Mouse (Mus musculus) embryonic facial prominence, embryonic 10.5 days (tissue): ENCODE data around the gene Zscan4f. TPM values are rescaled to one million over a fixed set of nuclear protein-coding genes. Genes with fewer than 3 reads are reported as not detected.
"Not testable (repeated sequence)": the region's sequence is repeated elsewhere in the genome, so short reads cannot be mapped to it uniquely, and the experiment has no call there.

Experiments
- DNase-seq: peaks from one replicate; pipeline ENCODE4 v3.0.0-alpha.2; 2017; ENCODE audit warnings: low spot score
- H3K27ac ChIP-seq: fragments of 300-500 bp; sonication (generic); replicated peaks from 2 replicates; pipeline ENCODE4 v1.5.1; 2016; ENCODE audit warnings: mild to moderate bottlenecking
- H3K27me3 ChIP-seq: fragments of 300-500 bp; sonication (generic); replicated peaks from 2 replicates; pipeline ENCODE4 v1.6.1; 2016; ENCODE audit warnings: low read depth, mild to moderate bottlenecking; ENCODE audit not compliant: poor library complexity, severe bottlenecking
- H3K36me3 ChIP-seq: fragments of 300-500 bp; sonication (generic); replicated peaks from 2 replicates; pipeline ENCODE4 v1.6.1; 2016; ENCODE audit warnings: mild to moderate bottlenecking, moderate library complexity
- H3K4me1 ChIP-seq: fragments of 300-500 bp; sonication (generic); 2 replicates; pipeline ENCODE4 v1.6.1; 2016
- H3K4me3 ChIP-seq: fragments of 300-500 bp; sonication (generic); 2 replicates; pipeline ENCODE4 v1.5.1; 2016; ENCODE audit warnings: mild to moderate bottlenecking, moderate library complexity
- H3K9me3 ChIP-seq: fragments of 300-500 bp; sonication (generic); 2 replicates; pipeline ENCODE4 v1.6.1; 2016; ENCODE audit warnings: mild to moderate bottlenecking
- WGBS: fragments of 180-500 bp; shearing (Covaris S2); methylation state at CpG from one replicate; pipeline ENCODE4 v1.1.7; 2016; 5-methylcytosine and 5-hydroxymethylcytosine counted together
- microRNA-seq: library from miRNA; unstranded; fragments of <30 nt; microRNA quantifications from one replicate; pipeline ENCODE4, GENCODE M21; 2017
- polyA plus RNA-seq: library from polyadenylated mRNA; unstranded; fragments of >200 nt; fragmentation: Nextera tagmentation; extraction: Ambion mirVana; gene quantifications from 2 replicates; pipeline ENCODE4 v1.2.1, GENCODE M21; 2016

Zscan4f gene
- polyA plus RNA-seq: not detected in 2 replicates

GRCm38 (mm10) chr7:11397615-11398014 is at the start of gene Zscan4f:
Gene Zscan4f (plus strand): TSS chr7:11397915.
- H3K27me3 ChIP-seq, H3K4me3 ChIP-seq, DNase-seq, H3K36me3 ChIP-seq, H3K4me1 ChIP-seq, H3K27ac ChIP-seq, H3K9me3 ChIP-seq: not testable (repeated sequence)
- 95% methylated on average over 3 of the region's 3 CpGs for WGBS

- not testable (repeated sequence) for DNase-seq, H3K9me3 ChIP-seq, H3K4me1 ChIP-seq, H3K27ac ChIP-seq, H3K27me3 ChIP-seq, H3K4me3 ChIP-seq, H3K36me3 ChIP-seq
Observed at GRCm38 (mm10) chr7:11384641-11385040, 13.1 kb upstream of the Zscan4f start.

Small RNA genes within 50 kb of the gene (microRNA-seq; reads per million reads assigned to microRNA genes)
- not detected for gene Gm23087

Other genes starting within 250 kb of the Zscan4f start
- gene Zscan4d, start 231.8 kb upstream of the Zscan4f start, polyA plus RNA-seq: not detected in 2 replicates
- gene Zscan4e, start 87.2 kb upstream of the Zscan4f start, polyA plus RNA-seq: not detected in 2 replicates
- gene Zscan4-ps2, start 116.4 kb downstream of the Zscan4f start, polyA plus RNA-seq: not detected in 2 replicates
- gene Zscan4-ps3, start 211.4 kb downstream of the Zscan4f start, polyA plus RNA-seq: not detected in 2 replicates